Mouse (Mus musculus): ENCODE data around the gene Lingo3. TPM values are rescaled to one million over a fixed set of nuclear protein-coding genes. Genes with fewer than 3 reads are reported as not detected.

Lingo3 gene
- total RNA-seq, 2 experiments from 2014 or later: 38.5 to 46.7 TPM

DNA sequence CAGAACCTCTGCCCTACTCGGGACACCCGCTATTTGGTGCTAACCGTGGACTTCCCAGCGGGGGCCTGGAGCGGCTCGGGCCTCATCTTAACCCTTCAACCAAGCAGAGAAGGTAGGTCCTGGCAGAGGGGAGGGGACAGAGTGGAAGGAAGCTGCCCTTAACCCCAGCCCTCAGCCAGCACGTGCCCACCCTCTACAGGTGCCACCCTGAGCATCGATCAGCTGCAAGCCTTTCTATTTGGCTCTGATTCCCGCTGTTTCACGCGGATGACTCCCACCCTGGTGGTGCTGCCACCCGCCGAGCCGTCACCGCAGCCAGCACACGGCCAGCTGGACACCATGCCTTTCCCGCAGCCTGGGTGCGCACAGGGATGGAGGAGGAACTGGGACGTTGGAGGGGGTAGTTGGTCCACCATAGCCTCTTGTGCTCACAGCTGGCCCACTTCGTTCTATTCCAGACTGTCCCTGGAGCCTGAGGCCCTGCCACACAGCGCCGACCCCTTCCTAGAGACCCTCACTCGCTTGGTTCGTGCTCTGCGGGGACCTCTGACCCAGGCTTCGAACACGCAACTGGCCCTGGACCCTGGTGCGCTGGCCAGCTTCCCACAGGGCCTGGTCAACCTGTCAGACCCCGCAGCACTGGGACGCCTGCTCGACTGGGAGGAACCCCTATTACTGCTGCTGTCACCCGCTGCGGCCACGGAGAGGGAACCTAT is 37.3 kb downstream of the Lingo3 start:
- intact Hi-C loops (cut with DNase I): loop anchor here (5.0 kb wide), 1 partner anchor 49 kb away; the partner anchor contains the start of gene Dot1l
- DNase-seq (ENCODE audit: low spot score in 2 of 2): peak in 1 of 2 experiments; percentile 33

DNA sequence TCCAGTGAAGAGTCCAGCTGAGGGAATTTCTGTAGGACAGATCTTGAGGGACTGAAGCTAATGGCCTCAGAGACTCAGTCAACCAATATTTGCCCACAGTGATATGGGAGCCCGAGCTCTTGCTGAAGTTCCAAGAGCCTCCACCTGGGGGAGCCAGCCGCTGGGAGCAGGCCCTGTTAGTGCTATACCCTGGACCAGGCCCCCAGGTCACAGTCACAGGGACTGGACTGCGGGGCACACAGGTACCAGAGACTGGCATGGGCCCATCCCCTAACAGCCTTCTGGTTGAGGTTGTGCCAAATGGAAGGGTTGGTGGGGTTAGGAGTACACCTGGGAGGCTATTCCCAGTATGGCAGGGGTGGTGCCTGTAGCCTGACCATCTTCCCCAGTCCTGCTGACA is 37.9 kb downstream of the Lingo3 start:
- intact Hi-C loops (cut with DNase I): loop anchor here (5.0 kb wide), 1 partner anchor 49 kb away; the partner anchor contains the start of gene Dot1l
- DNase-seq (ENCODE audit: low spot score in 2 of 2): peak; percentile 69 to 73

DNA sequence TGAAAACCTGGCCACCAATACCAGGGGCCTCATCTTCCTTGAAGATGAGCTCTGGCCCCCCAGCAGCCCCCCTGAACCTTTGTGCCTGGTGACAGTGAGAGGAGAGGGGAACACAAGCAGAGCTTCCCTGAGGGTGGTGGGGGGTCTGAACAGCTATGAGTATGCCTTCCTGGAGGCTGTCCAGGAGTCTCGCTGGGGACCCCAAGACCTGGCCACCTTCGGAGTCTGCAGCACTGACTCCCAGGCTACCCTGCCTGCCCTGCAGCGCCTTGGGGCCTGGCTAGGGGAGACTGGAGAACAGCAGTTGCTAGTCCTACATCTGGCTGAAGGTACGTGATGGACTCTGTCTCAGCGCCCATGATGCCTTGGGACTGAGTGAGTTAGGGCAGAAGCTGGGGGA is 38.5 kb downstream of the Lingo3 start:
- intact Hi-C loops (cut with DNase I): loop anchor here (5.0 kb wide), 1 partner anchor 48 kb away; the partner anchor contains the start of gene Dot1l
- no peak for DNase-seq (ENCODE audit: low spot score in 2 of 2)

DNA sequence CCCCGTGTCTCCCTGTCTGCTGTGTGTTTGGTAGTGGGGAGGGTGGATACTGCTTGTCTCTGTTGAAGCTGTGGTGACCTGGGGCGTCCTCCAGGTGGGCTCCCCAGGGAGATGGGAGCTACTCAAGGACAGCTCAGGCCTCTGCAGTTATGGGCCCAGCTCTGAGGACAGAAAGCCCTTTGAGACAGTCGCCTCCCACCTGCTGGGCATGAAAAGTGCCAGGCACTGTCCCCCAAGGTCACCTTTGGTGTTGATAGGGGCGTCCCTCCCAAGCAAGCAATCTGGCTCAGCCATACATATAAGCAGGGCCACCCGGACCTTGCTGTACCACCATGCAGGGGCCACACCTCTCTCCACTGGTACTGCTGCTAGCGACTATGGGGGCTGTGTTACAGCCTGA is 38.9 kb downstream of the Lingo3 start, which contains the start of gene Amh:
TSS of gene Amh (plus strand) at position 328 of the 400 bp plus-strand sequence.
- intact Hi-C loops (cut with DNase I): loop anchor here (5.0 kb wide), 1 partner anchor 48 kb away; the partner anchor contains the start of gene Dot1l

DNA sequence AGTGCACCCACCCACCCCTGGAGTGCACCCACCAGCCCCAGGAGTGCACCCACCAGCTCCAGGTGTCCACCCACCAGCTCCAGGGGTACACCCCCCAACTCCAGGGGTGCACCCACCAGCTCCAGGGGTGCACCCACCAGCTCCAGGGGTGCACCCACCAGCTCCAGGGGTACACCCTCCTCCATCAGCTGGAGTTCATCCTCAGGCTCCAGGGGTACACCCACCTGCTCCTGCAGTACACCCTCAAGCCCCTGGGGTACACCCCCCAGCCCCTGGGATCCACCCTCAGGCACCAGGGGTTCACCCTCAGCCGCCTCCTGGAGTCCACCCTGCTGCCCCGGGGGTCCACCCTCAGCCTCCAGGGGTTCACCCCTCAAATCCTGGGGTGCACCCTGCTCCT is 39.5 kb downstream of the Lingo3 start:
- no peak for DNase-seq (ENCODE audit: low spot score in 2 of 2)
- intact Hi-C loops (cut with DNase I): no loop called here

More for the DNA sequence above, 38.9 kb downstream of the Lingo3 start, which contains the start of gene Amh:
- peak in 1 of 2 experiments; percentile 3 for DNase-seq (ENCODE audit: low spot score in 2 of 2)

DNA sequence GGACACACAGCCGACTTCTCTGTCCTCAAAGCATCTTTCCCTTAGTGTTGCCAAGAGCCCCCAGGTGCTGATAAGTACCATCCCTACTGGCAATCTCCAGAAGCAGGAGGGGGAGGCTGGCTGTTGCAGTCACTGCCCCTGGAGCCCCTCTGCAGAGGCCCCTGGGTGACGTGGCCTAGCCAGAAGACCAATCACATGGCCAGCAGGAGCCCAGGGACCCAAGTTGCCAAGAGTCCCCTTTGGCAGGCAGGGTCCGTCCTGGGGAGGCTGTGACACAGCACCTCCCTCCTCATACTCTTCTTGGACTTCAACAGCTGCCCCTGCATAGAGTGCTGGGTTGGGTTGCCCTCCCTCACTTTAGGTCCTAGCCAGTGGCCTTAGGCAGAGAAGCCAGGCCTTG is 40.8 kb downstream of the Lingo3 start:
- intact Hi-C loops (cut with DNase I): no loop called here
- DNase-seq (ENCODE audit: low spot score in 2 of 2): no peak

DNA sequence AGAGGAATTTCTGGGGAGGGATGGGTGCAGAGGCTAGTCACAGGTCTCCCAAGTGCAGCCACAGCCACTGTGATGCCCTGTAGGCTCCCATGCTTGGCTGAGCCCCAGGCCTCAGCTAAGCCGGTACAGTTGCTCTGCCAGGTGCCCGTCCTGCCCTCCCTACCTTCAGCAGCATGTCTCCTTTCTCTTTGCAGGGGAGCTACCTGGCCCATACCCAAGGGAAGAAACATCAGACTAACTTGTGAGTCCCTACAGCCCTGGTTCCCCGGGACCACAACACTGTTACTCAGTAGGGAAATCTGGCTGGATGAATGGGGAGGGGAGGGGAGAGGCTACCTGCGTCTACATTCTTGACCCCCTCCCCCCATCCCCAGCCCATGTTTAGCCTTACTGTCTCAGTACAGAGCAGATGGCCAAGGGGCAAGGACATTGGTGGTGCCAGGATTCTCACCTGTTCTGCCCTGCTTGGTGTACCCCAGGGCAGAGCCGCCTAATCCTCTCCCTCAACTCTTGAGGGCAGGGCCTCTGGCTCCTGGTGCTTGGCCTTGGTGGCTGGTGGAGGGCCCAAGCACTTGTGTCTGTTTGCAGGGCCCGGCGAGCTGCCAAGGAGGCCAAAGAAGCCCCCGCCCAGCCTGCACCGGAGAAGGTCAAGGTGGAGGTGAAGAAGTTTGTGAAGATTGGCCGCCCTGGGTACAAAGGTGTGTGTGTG is 41.5 kb downstream of the Lingo3 start:
- DNase-seq (ENCODE audit: low spot score in 2 of 2): no peak
- intact Hi-C loops (cut with DNase I): no loop called here

DNA sequence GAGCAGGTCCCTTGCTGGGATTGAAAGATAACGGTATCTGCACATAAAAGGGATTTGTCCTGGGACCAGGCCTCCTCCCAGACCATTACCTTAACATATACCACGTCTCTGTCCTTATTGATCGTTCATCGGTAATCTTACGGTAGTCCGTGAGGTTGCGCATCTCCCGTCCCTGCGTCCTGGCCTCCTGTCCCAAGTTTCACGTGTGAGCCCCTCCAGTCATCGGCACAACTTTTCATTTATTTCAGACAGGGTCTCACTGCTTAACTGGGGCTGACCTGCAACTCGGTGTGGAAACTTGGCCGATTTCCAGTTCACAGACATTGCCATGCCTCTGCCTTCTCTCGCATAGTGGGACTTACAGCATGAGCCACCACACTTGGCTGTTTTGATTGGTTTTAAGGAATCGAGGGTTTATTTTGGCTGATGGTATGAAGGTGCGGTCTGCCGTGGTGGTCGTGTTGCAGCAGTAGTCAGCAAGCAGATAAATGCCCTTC is 44.7 kb downstream of the Lingo3 start:
- intact Hi-C loops (cut with DNase I): no loop called here
- no peak for DNase-seq (ENCODE audit: low spot score in 2 of 2)

DNA sequence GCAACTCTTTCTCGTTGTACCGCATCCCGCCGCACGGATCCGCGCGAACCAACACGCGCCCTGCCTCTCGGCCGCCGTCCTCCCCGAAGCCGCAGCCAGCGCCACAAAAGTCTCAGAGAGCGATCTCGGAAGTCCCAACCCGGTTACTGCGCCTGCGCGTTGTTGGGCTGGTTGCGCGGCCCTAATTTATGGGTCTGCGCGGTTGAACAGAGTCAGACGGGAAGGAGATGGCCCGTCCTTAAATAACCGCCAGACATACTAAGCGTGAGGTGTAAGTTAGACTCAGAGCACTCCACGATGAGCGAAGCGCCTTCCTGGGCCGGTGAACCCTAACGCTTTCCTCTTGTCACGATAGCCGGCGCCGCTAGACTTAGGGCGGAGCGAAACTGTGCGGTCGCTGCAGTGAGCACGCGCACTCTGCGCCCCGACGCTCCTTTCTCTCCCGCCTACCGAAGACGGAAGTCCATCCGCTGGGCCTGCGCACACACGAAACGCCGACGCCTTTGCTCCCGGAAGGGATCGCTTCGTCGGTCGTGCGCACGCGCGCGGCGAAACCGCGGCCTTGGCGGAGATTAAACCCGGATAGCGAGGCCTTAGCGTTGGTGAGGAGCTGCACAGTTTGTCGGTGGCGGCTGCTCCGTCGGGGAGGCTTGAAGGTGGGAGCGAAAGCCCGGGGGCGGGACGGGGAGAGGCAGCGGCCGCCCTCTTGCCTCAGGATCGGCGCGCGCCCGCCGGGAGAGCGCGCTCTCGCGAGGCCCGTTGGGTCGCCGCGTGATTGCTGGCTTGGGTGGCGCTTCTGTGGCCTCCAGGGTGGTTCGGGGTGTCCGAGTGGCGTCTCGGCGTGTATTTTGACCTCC is 45.5 kb downstream of the Lingo3 start, which contains the start of the genes Sf3a2 and Plekhj1:
TSS of gene Sf3a2 (plus strand) at position 49 of the 857 bp plus-strand sequence.
TSS of gene Plekhj1 (minus strand) at position 477 of the 857 bp plus-strand sequence.
- DNase-seq (ENCODE audit: low spot score in 2 of 2): peak; percentile 98
- intact Hi-C loops (cut with DNase I): no loop called here

DNA sequence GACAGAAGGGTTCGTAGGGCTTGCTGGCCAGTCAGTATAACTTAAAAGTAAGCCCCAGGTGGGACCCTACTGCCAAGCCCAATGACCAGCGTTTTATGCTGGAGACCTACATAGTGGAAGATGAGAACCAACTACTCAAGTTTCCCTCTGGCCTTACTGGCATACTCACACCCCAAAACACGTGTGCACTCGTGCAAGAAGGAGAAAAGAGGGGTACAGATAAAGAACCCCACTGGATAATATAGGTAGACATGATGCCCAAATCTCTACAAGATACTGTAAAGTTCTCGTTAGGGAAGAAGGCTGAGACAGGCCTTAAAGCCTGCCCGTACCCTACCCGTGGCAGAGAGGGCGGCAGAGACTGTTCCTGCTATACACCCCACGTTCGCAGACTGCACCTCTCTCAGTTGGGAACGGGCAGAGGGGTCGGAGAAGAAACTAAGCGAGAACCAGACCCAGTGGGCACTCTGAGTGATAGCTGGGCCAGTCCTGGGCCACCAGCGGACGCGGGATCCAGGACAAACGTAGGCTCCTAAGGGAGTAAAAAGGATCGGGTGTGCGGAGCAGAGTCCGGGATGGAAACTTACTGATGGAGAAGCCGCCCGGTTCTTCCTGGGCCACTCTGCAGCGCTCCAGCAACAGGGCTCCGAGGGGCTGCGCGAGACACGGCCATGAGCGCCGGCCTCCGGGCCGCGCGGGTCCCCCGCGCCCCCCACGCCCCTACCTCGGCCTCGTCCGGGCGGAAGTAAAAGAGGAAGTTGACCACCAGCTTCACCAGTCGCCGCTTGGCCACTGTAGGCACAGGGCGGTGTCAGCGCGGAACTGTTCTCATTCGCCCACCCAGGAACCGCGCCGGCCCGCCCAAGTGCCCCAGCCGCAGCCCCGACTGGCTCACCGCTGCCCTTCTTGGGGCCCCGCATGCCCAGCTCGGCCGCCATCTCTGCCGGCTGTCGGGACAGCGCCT is 46.4 kb downstream of the Lingo3 start:
- intact Hi-C loops (cut with DNase I): no loop called here
- no peak for DNase-seq (ENCODE audit: low spot score in 2 of 2)

DNA sequence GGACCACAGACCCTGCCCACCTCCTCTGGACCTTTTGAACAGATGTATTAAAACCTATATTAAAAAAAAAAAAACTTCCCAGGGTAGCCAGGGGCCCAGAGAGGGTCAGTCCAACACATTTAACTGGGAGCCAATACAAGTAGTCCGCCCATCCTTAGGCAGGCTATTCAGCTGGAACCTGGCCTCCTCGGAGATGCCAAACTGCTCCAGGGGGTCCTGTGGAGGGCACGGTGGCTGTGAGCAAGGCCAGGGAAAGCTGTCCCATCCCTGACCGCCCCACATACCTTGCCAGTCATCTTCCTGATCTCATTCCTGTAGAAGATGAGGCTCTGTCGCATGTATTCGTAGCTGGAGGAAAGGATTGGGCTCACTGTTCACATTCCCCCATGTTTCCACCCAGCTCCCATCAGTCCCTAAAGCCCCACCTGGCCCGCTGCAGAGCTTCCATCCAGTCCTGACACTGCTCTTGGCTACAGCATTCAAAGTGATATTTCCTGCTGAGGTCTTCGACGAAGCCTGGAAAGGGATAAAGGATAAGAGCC is 47.5 kb downstream of the Lingo3 start:
- DNase-seq (ENCODE audit: low spot score in 2 of 2): no peak
- intact Hi-C loops (cut with DNase I): no loop called here

DNA sequence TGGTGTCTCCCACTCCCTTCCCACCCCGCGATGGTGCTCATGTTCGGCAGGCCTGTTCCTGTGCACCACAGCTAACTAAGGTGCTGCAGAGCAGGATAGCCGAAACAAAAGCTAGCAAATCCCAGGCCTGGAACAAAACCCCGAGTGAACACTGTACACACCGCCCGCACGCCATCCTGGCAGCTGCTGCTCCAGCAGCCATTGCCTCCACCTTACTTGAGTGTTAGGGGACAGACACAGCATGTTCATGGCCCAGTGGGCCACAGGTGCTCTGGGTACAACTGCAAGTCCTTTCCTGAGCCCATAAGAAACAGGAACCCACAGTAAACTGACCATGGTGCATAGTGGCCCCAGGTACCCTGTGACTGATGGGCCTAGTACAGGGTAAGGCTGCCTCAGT is 49.1 kb downstream of the Lingo3 start:
- intact Hi-C loops (cut with DNase I): no loop called here
- no peak for DNase-seq (ENCODE audit: low spot score in 2 of 2)

DNA sequence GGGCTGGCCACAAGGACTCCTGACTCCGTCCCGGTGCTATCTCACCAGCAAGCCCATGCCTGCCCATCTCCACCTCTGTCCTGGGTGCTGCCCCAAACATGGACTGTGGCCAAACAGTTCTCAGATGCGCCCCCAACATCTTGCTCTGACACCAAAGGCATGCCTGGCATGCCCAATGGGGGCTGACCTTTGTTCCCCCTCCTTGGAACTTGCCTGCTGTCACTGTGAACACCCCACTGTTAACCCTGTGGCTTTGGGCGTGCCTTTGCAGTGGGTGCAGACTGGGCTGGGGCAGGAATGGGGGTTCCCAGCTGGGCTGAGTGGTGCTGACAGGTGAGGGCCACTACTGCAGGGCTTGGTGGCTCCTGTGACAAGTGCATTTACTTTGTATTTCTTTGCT is 50.0 kb downstream of the Lingo3 start:
- intact Hi-C loops (cut with DNase I): no loop called here
- no peak for DNase-seq (ENCODE audit: low spot score in 2 of 2)

DNA sequence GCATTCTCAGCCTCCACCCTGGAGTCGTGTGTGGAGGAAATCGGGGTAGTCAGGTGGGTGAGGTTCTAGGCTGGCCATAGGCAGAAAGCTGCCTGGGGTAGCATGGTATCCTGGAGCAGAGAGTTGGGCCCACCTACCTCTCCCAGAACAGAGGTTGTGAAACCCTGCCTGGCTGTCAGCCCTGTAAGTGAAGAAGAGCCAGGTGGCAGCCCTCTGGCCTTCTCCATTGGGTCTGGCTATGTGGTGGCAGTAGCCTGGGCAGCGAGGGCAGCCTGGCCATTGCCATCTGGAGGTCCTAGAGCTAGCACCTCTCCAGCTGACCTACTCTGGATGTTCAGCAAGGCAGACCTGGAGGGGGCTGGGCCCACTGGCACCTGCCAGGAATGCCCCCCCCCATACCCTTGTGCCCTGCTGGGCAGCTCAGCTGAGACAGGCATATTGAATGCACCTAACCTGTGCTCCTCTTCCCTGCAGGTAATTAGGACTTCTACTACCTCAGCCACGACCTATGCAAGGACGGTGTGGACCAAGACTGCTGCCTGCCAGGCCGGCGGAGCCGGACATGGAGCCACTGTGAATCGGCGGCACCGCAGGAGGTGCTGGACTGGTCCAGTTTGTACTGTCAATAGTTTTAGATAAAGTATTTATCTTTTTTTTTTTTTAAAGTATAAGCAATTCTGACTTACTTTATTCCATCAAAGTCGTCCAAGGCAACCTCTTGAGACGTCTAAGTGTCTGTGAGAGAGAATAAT is 50.6 kb downstream of the Lingo3 start:
- intact Hi-C loops (cut with DNase I): no loop called here
- DNase-seq (ENCODE audit: low spot score in 2 of 2): no peak

DNA sequence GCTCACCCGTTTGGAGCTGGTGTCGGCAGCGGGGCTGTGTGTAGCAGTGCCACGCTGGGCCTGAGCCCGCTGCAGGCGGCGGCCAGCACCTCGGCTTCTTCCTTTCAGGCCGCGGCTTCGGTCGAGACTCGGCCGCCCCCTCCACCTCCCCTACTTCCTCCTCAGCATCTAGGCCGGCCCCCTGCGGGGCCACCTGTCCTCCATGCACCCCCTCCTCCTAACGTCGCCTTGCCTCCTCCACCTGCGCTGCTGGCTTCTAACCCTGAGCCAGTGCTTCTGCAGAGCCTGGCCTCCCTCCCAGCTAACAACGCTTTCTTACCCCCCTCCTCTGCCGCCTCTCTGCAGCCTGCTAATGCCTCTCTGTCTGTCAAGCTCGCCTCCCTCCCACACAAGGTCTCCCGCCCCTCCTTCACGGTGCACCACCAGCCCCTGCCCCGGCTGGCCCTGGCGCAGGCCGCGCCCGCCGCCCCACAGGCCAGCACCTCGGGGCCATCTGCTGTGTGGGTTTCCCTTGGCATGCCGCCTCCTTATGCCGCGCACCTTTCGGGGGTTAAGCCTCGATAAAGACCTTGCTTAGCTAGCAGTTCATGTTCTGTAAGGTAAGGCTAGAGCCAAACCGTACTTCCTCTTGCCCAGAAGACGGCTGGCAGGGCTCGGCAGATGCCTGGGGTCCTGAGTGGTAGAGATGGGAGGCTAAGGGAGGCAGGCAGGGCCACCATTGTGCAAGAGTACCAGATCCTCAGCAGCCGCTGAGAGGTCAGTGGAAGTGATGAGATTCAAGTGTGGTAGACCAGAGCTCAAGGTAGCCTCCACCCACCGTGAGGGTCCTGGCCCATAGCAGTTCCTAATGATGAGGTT is 51.4 kb downstream of the Lingo3 start:
- intact Hi-C loops (cut with DNase I): no loop called here
- peak in 1 of 2 experiments; percentile 45 for DNase-seq (ENCODE audit: low spot score in 2 of 2)

DNA sequence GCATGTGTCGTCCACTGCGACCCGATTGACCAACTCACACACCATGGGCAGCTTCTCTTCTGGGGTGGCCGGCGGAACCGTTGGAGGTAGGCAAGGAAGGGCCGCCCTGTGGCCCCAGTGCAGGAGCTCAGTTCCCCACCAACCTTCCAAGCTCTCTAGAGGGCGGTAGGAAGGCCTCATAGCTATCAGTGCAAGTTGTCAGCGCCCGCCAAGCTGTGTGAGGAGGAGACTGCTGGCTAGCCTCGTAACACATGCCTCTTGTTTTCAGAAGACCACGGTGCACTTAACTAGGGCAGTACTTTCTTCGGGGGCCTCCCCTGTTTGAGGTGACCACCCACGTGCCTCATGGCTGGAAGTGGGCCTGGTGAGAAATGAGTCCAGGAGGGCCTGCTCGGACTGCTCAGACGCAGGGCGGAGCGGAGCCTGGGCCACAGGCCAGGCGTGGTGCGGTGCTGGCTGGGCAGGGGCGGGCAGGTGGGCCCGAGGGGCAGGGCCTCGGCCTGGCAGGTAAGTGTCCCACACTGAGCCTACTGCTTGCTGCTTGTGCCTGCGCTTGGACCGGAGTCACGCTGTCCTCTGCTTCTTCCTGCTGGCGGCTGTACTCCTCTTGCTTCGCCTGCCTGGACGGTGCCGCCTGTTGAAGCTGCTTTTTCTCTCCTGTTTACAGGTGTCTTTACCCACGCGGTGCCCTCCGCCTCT is 52.2 kb downstream of the Lingo3 start:
- intact Hi-C loops (cut with DNase I): no loop called here
- DNase-seq (ENCODE audit: low spot score in 2 of 2): peak; percentile 40 to 67
